Mouse (Mus musculus): ENCODE measurements around the gene Olfr18. TPM values are rescaled to one million over a fixed set of nuclear protein-coding genes. Genes with fewer than 3 reads are reported as not detected.
"Not testable (repeated sequence)": the region's sequence is repeated elsewhere in the genome, so short reads cannot be mapped to it uniquely, and the experiment has no call there.

Olfr18 gene
- total and polyA plus RNA-seq, 2 experiments from 2014 or later: 0.11 TPM; not detected in 1

DNA sequence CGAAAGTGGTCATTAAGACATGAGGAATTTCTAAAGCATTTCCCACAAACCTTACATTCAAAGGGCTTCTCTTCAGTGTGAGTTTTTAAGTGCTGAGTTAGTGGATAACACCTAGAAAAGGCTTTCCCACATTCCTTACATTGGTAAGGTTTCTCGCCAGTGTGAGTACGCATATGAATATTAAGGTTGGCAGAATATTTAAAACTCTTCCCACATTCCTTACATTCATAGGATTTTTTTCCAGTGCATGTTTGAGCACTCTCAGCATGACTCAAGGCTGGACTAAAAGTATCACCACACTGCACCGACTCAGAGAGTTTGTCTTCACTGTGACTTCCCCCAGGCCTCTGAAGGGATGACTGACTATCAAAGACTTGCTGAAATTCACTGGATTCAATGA lies 12.6 kb upstream of the Olfr18 start:
- DNase-seq (ENCODE audit: low spot score) (no peak), ATAC-seq (ENCODE audit: low FRiP score) (no peak)
- H3K9me3 ChIP-seq (ENCODE audit: low read length): 0 out of 2 replicates have a peak, but pooled peaks cover 3% of the 10 kb centered on the region
- 93% methylated on average over 4 of the region's 4 CpGs for WGBS
- peaks cover 22% of the 10 kb centered on the region for H3K36me3 ChIP-seq (ENCODE audit: insufficient read depth, low read length)
- no peak for TF ChIP-seq CTCF (IDR thresholded peaks at IDR 0.05)
- no peak overlapping the region for H3K27ac ChIP-seq (ENCODE audit: low read depth, low read length)
- H3K4me3 ChIP-seq (ENCODE audit: low read depth, low read length): no peak overlapping the region
- no peak overlapping the region for H3K4me2 ChIP-seq (ENCODE audit: low read depth, low read length, poor library complexity, severe bottlenecking)
- H3K27me3 ChIP-seq (ENCODE audit: insufficient read depth, low read length): no peaks in the 10 kb centered on the region
- no peaks in the 10 kb centered on the region for H3K4me1 ChIP-seq (ENCODE audit: insufficient read depth, low read length)
- no peak overlapping the region for H3K9ac ChIP-seq (replicated peaks; ENCODE audit: low read length, poor library complexity, severe bottlenecking)

DNA sequence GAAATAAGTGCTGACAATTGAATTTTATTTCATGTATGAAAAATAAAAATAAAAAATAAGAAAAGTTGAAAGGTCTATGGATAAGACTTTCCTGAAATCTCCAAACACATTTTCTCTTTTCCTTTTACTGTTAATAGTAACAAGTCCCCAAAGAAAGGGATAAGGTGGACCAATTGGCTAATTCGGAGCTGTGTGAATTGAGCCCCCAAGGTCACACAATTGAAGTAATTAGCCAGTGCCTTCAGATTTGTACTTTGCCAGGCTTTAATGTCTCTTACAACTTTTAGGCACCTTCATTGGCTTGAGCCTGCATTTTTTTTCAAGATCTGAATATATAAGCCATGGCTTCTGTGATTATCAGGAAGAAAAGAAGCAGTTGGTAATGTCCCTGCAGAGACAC lies 37.7 kb downstream of the Olfr18 start, which contains the start of gene Olfr873:
Gene Olfr873, plus strand, starts transcription at position 301 of the 400 bp plus-strand sequence.
- ATAC-seq (ENCODE audit: low FRiP score): no peak
- no peak within 1 kb of the TSS for H3K4me3 ChIP-seq (ENCODE audit: low read depth, low read length)

DNA sequence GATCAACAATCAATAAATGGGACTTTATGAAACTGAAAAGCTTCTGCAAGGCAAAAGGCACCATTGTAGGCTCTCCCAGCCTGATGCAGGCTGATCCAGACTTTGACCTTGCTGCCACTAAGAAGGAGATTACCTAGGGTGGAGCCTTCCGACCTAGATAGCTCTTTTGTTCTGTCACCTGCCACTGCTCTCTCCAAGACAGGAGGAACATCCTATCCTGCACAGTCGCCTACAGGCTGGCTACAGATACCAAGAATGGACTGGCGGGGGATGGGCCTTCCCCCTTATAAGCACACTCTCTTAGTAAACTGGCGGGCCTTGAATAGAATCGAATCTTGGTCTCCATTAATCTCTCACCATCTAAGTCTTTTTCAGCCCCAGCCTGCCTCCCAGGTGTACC lies 40.3 kb downstream of the Olfr18 start:
- not testable (repeated sequence) for H3K9me3 ChIP-seq (ENCODE audit: low read length); H3K27me3 ChIP-seq (ENCODE audit: insufficient read depth, low read length); H3K9ac ChIP-seq (replicated peaks; ENCODE audit: low read length, poor library complexity, severe bottlenecking); H3K4me1 ChIP-seq (ENCODE audit: insufficient read depth, low read length); H3K4me2 ChIP-seq (ENCODE audit: low read depth, low read length, poor library complexity, severe bottlenecking); DNase-seq (ENCODE audit: low spot score); ATAC-seq (ENCODE audit: low FRiP score); H3K36me3 ChIP-seq (ENCODE audit: insufficient read depth, low read length); H3K4me3 ChIP-seq (ENCODE audit: low read depth, low read length); H3K27ac ChIP-seq (ENCODE audit: low read depth, low read length)
- WGBS: 86% methylated on average over 5 of the region's 5 CpGs

More for the DNA sequence above, 37.7 kb downstream of the Olfr18 start, which contains the start of gene Olfr873:
- H3K4me2 ChIP-seq (ENCODE audit: low read depth, low read length, poor library complexity, severe bottlenecking): no peak within 1 kb of the TSS
- no peak within 1 kb of the TSS for H3K9ac ChIP-seq (replicated peaks; ENCODE audit: low read length, poor library complexity, severe bottlenecking)
- 0 out of 2 replicates have a peak, but pooled peaks cover 4% of the 10 kb centered on the region for H3K9me3 ChIP-seq (ENCODE audit: low read length)
- no peaks in the 10 kb centered on the region for H3K4me1 ChIP-seq (ENCODE audit: insufficient read depth, low read length)
- WGBS: 77% methylated on average over 1 of the region's 1 CpGs
- no peak within 1 kb of the TSS for H3K27ac ChIP-seq (ENCODE audit: low read depth, low read length)
- H3K36me3 ChIP-seq (ENCODE audit: insufficient read depth, low read length): no peaks in the 10 kb centered on the region
- no peak for TF ChIP-seq CTCF (IDR thresholded peaks at IDR 0.05)
- no peak for DNase-seq (ENCODE audit: low spot score)
- no peaks in the 10 kb centered on the region for H3K27me3 ChIP-seq (ENCODE audit: insufficient read depth, low read length)

DNA sequence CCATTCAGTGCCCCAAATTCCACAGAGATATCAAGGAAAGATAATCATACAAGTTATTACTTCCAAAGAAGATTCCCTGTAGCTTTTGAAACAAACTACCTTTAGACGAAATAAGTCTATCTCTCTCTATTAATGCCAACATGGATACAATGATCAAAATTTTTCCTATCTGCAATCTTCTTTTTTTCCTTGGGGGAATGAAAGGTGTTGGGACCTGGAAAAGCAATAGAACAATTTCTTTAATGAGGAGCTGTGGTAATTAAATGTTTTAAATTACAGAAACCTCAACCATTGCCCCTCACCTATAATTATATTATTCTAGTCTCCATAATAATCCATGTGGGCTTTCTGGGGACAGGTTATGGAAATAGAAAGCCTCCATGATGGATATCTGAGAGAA lies 53.8 kb downstream of the Olfr18 start, which contains the start of gene Olfr39:
Gene Olfr39, plus strand, starts transcription at position 301 of the 400 bp plus-strand sequence.
- Histone ChIP-seq H3K36me3 (ENCODE audit: insufficient read depth, low read length) (no peaks in the 10 kb centered on the region), H3K4me2 (ENCODE audit: low read depth, low read length, poor library complexity, severe bottlenecking) (no peak within 1 kb of the TSS), H3K27me3 (ENCODE audit: insufficient read depth, low read length) (no peaks in the 10 kb centered on the region), H3K9me3 (ENCODE audit: low read length) (no peaks in the 10 kb centered on the region), H3K9ac (replicated peaks; ENCODE audit: low read length, poor library complexity, severe bottlenecking) (no peak within 1 kb of the TSS), H3K4me1 (ENCODE audit: insufficient read depth, low read length) (no peaks in the 10 kb centered on the region), H3K27ac (ENCODE audit: low read depth, low read length) (no peak within 1 kb of the TSS), H3K4me3 (ENCODE audit: low read depth, low read length) (no peak within 1 kb of the TSS)
- ATAC-seq (ENCODE audit: low FRiP score): no peak
- DNase-seq (ENCODE audit: low spot score): no peak
- WGBS: 77% methylated on average over 1 of the region's 1 CpGs
- no peak for TF ChIP-seq CTCF (IDR thresholded peaks at IDR 0.05)

Other genes with a start within 250 kb of the Olfr18 start
- gene Olfr868, start 237.5 kb downstream of the Olfr18 start, total RNA-seq (2014; rRNA removed): not detected in 2 replicates
- not detected in 2 replicates for gene Olfr868, start 237.5 kb downstream of the Olfr18 start, polyA plus RNA-seq (2015; fragmentation: Nextera tagmentation; extraction: Ambion mirVana)
- gene Olfr869, start 207.1 kb downstream of the Olfr18 start, total RNA-seq (2014; rRNA removed): not detected in 2 replicates
- gene Olfr869, start 207.1 kb downstream of the Olfr18 start, polyA plus RNA-seq (2015; fragmentation: Nextera tagmentation; extraction: Ambion mirVana): not detected in 2 replicates
- gene Olfr870, start 162.0 kb downstream of the Olfr18 start, total RNA-seq (2014; rRNA removed): not detected in 2 replicates
- gene Olfr870, start 162.0 kb downstream of the Olfr18 start, polyA plus RNA-seq (2015; fragmentation: Nextera tagmentation; extraction: Ambion mirVana): not detected in 2 replicates
- gene Olfr871, start 123.9 kb downstream of the Olfr18 start, total RNA-seq (2014; rRNA removed): not detected in 2 replicates
- not detected in 2 replicates for gene Olfr871, start 123.9 kb downstream of the Olfr18 start, polyA plus RNA-seq (2015; fragmentation: Nextera tagmentation; extraction: Ambion mirVana)
- gene Olfr872, start 99.0 kb downstream of the Olfr18 start, total RNA-seq (2014; rRNA removed): not detected in 2 replicates
- gene Olfr872, start 99.0 kb downstream of the Olfr18 start, polyA plus RNA-seq (2015; fragmentation: Nextera tagmentation; extraction: Ambion mirVana): not detected in 2 replicates
- gene Olfr39, start 53.7 kb downstream of the Olfr18 start, total RNA-seq (2014; rRNA removed): not detected in 2 replicates
- gene Olfr39, start 53.7 kb downstream of the Olfr18 start, polyA plus RNA-seq (2015; fragmentation: Nextera tagmentation; extraction: Ambion mirVana): not detected in 2 replicates
- gene Olfr873, start 37.6 kb downstream of the Olfr18 start, total RNA-seq (2014; rRNA removed): not detected in 2 replicates
- not detected in 2 replicates for gene Olfr873, start 37.6 kb downstream of the Olfr18 start, polyA plus RNA-seq (2015; fragmentation: Nextera tagmentation; extraction: Ambion mirVana)
- 23.6 and 45.2 TPM in 2 replicates for gene Zfp560, start 49.1 kb upstream of the Olfr18 start, total RNA-seq (2014; rRNA removed)
- gene Zfp560, start 49.1 kb upstream of the Olfr18 start, polyA plus RNA-seq (2015; fragmentation: Nextera tagmentation; extraction: Ambion mirVana): 73.4 and 73.6 TPM in 2 replicates
- gene Zfp26, start 124.1 kb upstream of the Olfr18 start, total RNA-seq (2014; rRNA removed): 20.5 and 31.2 TPM in 2 replicates
- 7.6 and 9.3 TPM in 2 replicates for gene Zfp26, start 124.1 kb upstream of the Olfr18 start, polyA plus RNA-seq (2015; fragmentation: Nextera tagmentation; extraction: Ambion mirVana)
- 33.5 and 62.2 TPM in 2 replicates for gene Zfp426, start 156.7 kb upstream of the Olfr18 start, total RNA-seq (2014; rRNA removed)
- 20.8 and 23.4 TPM in 2 replicates for gene Zfp426, start 156.7 kb upstream of the Olfr18 start, polyA plus RNA-seq (2015; fragmentation: Nextera tagmentation; extraction: Ambion mirVana)
- 96.3 and 124 TPM in 2 replicates for gene Zfp266, start 185.3 kb upstream of the Olfr18 start, total RNA-seq (2014; rRNA removed)
- 48.5 and 54.8 TPM in 2 replicates for gene Zfp266, start 185.3 kb upstream of the Olfr18 start, polyA plus RNA-seq (2015; fragmentation: Nextera tagmentation; extraction: Ambion mirVana)
- 21.3 and 27.1 TPM in 2 replicates for gene Zfp846, start 245.2 kb upstream of the Olfr18 start, total RNA-seq (2014; rRNA removed)
- 44.2 and 47.5 TPM in 2 replicates for gene Zfp846, start 245.2 kb upstream of the Olfr18 start, polyA plus RNA-seq (2015; fragmentation: Nextera tagmentation; extraction: Ambion mirVana)

Measured in midbrain, postnatal 0 days (tissue).